Mouse (Mus musculus) CD4-positive, CD25-positive, alpha-beta regulatory T cell, adult 9 weeks (primary cell): Measurements from ENCODE around the gene Eaf1. TPM values are rescaled to one million over a fixed set of nuclear protein-coding genes. Genes with fewer than 3 reads are reported as not detected.

Experiments used
- polyA plus RNA-seq: library from polyadenylated mRNA; unstranded; fragments of 100-300 nt; shearing (Covaris generic); gene quantifications from one replicate; pipeline ENCODE4 v1.2.1, GENCODE M21; 2017

The Eaf1 gene
- 25.4 TPM for polyA plus RNA-seq

GRCm38 (mm10) chr14:31494349-31494974 lies at the start of gene Eaf1:
Gene Eaf1 (plus strand): TSS chr14:31494399.

GRCm38 (mm10) chr14:31494975-31495455 lies 816 bp downstream of the Eaf1 start, which contains the start of gene Mettl6:
Gene Mettl6 (minus strand): TSS chr14:31495040.

Other genes with a start within 250 kb of the Eaf1 start
- gene Phf7, start 243.1 kb upstream of the Eaf1 start, polyA plus RNA-seq, result 10.5 TPM
- 95.8 TPM for gene Bap1, start 242.9 kb upstream of the Eaf1 start, polyA plus RNA-seq
- 0.04 TPM for gene Dnah1, start 170.5 kb upstream of the Eaf1 start, polyA plus RNA-seq
- 16.9 TPM for gene Capn7, start 157.8 kb upstream of the Eaf1 start, polyA plus RNA-seq
- 24.7 TPM for gene Sh3bp5, start 58.3 kb upstream of the Eaf1 start, polyA plus RNA-seq
- gene Mettl6, start 641 bp downstream of the Eaf1 start, polyA plus RNA-seq, result 74.8 TPM
- gene Colq, start 96.9 kb downstream of the Eaf1 start, polyA plus RNA-seq, result 12.7 TPM
- not detected for gene Gm49387, start 146.5 kb downstream of the Eaf1 start, polyA plus RNA-seq
- 28.1 TPM for gene Btd, start 146.6 kb downstream of the Eaf1 start, polyA plus RNA-seq
- gene Hacl1, start 146.9 kb downstream of the Eaf1 start, polyA plus RNA-seq, result 37.0 TPM